Mouse (Mus musculus) liver, adult (tissue): Measurements from ENCODE around the gene Fuca1.

Source experiments
- GATA4 ChIP-seq: IDR thresholded peaks from 2 replicates; pipeline ENCODE4 v1.6.1; 2014; ENCODE audit warnings: mild to moderate bottlenecking, low read length; ENCODE audit not compliant: insufficient replicate concordance

Fuca1 gene

GRCm38 (mm10) chr4:135968271-135968869 is 47.8 kb downstream of the Fuca1 start:
- no peak for TF ChIP-seq GATA4

- no peak for TF ChIP-seq GATA4
These were observed 48.7 kb downstream of the Fuca1 start for GRCm38 (mm10) chr4:135969070-135969750.

- no peak for TF ChIP-seq GATA4
These were observed 50.0 kb downstream of the Fuca1 start for GRCm38 (mm10) chr4:135970585-135970984.

GRCm38 (mm10) chr4:135971805-135972555 is 51.4 kb downstream of the Fuca1 start:
- no peak for TF ChIP-seq GATA4

GRCm38 (mm10) chr4:135972556-135972906 is 52.0 kb downstream of the Fuca1 start, which contains the start of gene Lypla2:
TSS of gene Lypla2 (minus strand) at chr4:135972626.
- no peak for TF ChIP-seq GATA4

- TF ChIP-seq GATA4 = no peak
These were observed 52.6 kb downstream of the Fuca1 start for GRCm38 (mm10) chr4:135972911-135973811.

- no peak for TF ChIP-seq GATA4
These were observed 55.6 kb downstream of the Fuca1 start for GRCm38 (mm10) chr4:135976146-135976545.

- no peak for TF ChIP-seq GATA4
These were observed 61.1 kb downstream of the Fuca1 start for GRCm38 (mm10) chr4:135981524-135982063.

- TF ChIP-seq GATA4 = no peak
These were observed 64.0 kb downstream of the Fuca1 start for GRCm38 (mm10) chr4:135984556-135984955.

- TF ChIP-seq GATA4 = no peak
These were observed 64.7 kb downstream of the Fuca1 start for GRCm38 (mm10) chr4:135985193-135985592.

- no peak for TF ChIP-seq GATA4
These were observed 65.2 kb downstream of the Fuca1 start for GRCm38 (mm10) chr4:135985769-135986168.

GRCm38 (mm10) chr4:135986301-135986942 is 65.9 kb downstream of the Fuca1 start:
- TF ChIP-seq GATA4 = no peak

- no peak; the same call in 1 of the 2 replicates for TF ChIP-seq GATA4
These were observed 66.6 kb downstream of the Fuca1 start, which contains the start of gene Pithd1 for GRCm38 (mm10) chr4:135986943-135987710. TSS of gene Pithd1 (minus strand) at chr4:135987264.

GRCm38 (mm10) chr4:135987714-135988113 is 67.2 kb downstream of the Fuca1 start:
- no peak for TF ChIP-seq GATA4
